25 mouse cellular contexts compared by ENCODE assay signal in genomic region chr11:120613976-120614375, GRCm38 (mm10). TPM values are rescaled to one million over a fixed set of nuclear protein-coding genes. Genes with fewer than 3 reads are reported as not detected.
"Had no signal": no experiment of that assay in that cellular context is flagged by ENCODE, and none has a peak within 500 bp of the region (broad histone marks: within the 10 kb centered on the region; RNA-seq: fewer than 3 reads in every experiment).

No protein-coding gene starts in this region.

- H3K27ac ChIP-seq: kidney, postnatal 0 days; layer of hippocampus, adult 2 months; limb, embryonic 10.5 days; limb, embryonic 13.5 days; midbrain, embryonic 12.5 days; neural tube, embryonic 13.5 days; stomach, embryonic 15.5 days had no signal

- H3K27me3 ChIP-seq: stomach, embryonic 15.5 days had no signal

- H3K9me3 ChIP-seq: limb, embryonic 10.5 days; limb, embryonic 13.5 days; midbrain, embryonic 12.5 days; neural tube, embryonic 13.5 days; stomach, embryonic 15.5 days had no signal

- H3K4me2 ChIP-seq: limb, embryonic 13.5 days; liver, embryonic 11.5 days; midbrain, embryonic 12.5 days; neural tube, embryonic 13.5 days; stomach, embryonic 15.5 days had no signal

- DNase-seq: kidney, adult 2 months; kidney, postnatal 25 days; layer of hippocampus, adult 9-11 months; lung, adult 2 months; lung, postnatal 14 days; lung, postnatal 4 days; retina, postnatal 1 day; right cerebral cortex, postnatal 25 days; spleen, adult 18-20 months; thymus, adult 2 months; thymus, postnatal 14 days; thymus, postnatal 4 days had no signal

- ATAC-seq: midbrain, embryonic 16.5 days had no signal

- H3K9ac ChIP-seq: limb, embryonic 13.5 days; midbrain, embryonic 12.5 days; neural tube, embryonic 13.5 days; stomach, embryonic 15.5 days had no signal

- H3K4me3 ChIP-seq: layer of hippocampus, adult 2 months; limb, embryonic 10.5 days; limb, embryonic 13.5 days; midbrain, embryonic 12.5 days; myocyte; neural tube, embryonic 13.5 days; stomach, embryonic 15.5 days had no signal

RNA-seq across cellular contexts. Expression of gene Npb, which starts 5.7 kb away (rescaled TPM):
- total RNA-seq: left cerebral cortex, postnatal 25 days; monocyte, adult 5-6 weeks; neutrophil, adult 5-6 weeks had no signal
- polyA plus RNA-seq: limb, embryonic 10.5 days; midbrain, embryonic 16.5 days had no signal
